Mouse (Mus musculus) adrenal gland, adult 8-10 months (tissue): ENCODE measurements at regions not wholly inside any gene's neighbourhood (a gene's known extent, or its start where the extent isn't known, plus 50 kb on each side); places are given as distances from the start of the nearest gene placed in this dataset.
A peak's percentile ranks its signal among the peaks of the same experiment; 100 is the strongest.
"Not testable (repeated sequence)": the region's sequence is repeated elsewhere in the genome, so short reads cannot be mapped to it uniquely, and the experiment has no call there.

ENCODE experiments used
- DNase-seq: peaks from one replicate; pipeline ENCODE4 v3.0.0; 2022

DNA sequence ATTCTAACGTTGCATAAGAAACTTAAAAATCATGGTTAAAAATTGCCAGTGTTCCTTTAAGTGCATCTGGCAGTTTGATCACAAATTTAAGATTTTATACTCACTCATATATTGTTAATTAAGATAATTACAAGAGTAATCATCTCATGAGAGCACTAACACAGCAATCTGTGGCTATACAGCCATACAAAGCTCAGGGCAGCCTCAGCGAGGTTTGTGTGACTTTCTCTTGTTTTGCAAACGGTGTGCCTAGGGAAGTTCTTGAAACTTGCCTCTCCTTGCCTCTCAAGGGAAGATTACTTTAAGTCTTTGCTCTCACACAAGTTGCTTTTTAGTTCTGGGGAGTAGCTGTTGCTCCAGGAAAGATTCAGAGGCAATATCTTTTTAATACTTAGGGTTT is 58.1 kb upstream of the Slc1a4 start:
- DNase-seq = no peak

DNA sequence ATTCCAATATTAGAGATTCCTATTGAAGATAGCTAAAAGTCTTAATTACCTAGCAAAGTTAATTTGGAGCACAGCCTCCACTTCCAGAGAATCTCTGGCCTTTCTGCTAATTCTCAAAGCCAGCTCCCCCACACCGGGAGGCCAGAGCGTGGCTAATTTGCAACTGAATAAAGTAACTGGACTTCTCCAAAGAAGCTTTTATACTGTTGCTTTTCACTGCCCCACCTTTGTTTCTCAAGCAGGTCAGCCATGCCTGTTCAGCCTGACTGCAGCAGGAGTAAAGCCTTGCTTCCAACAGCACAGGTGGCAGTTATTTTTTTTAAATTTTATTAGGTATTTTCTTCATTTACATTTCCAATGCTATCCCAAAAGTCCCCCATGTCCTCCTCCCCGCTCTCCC is 60.8 kb upstream of the Slc1a4 start:
- not testable (repeated sequence) for DNase-seq

DNA sequence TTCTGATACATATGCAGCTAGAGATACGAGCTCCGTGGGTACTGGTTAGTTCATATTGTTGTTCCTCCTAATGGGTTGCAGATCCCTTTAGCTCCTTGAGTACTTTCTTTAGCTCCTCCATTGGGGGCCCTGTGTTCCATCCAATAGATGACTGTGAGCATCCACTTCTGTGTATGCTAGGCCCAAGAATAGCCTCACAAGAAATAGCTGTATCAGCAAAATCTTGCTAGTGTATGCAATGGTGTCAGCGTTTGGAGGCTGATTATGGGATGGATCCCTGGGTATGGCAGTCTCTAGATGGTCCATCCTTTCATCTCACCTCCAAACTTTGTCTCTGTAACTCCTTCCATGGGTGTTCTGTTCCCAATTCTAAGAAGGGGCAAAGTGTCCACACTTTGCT is 61.3 kb upstream of the Slc1a4 start:
- DNase-seq = not testable (repeated sequence)

DNA sequence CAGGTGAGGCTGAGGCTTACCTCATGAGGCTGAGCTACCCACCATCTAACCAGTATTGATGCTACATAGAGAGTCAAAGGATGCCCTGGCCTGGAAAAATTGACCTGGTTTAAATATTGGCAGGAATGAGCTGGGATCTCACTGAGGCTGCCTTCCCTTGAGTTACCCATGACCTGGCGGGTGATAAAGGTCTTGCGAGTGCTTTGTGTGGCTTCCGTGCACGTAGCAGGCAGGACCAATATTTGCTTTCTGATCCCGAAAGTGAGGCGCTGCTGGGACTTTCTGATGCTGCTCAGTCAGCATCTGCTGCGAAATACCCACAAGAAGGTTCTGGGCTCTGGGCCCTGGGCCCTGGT is 63.3 kb upstream of the Slc1a4 start:
- DNase-seq = no peak

DNA sequence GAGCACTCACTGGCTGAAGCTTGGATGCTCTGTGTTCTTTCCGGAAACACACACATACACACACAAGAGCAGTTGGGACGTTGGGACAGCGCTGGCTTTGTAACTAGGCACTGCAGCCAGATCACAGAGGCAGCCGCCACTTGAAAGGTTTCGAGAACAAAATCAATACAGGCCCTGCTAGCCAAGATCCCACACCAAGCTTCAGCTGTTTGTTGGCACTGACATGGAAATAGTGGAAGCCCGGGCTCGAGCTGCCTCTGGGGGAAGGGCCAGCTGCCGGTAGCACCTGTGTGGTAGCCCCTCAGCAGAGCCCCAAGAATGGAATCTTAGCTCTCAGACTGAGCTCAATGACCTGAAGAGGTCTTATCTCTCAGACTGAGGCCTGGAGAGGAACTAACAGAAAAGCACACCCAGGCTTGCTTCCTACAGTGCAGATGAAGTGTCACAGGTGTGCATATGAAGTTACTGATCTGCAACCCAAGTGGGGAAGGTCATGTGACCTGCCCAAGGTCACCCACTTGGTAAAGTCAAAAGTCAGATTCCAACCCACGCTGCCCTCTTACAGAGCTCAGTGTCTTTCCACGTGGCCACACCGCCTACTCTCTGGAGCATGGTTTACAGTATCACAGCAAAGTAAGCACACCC is 63.8 kb upstream of the Slc1a4 start:
- no peak for DNase-seq

DNA sequence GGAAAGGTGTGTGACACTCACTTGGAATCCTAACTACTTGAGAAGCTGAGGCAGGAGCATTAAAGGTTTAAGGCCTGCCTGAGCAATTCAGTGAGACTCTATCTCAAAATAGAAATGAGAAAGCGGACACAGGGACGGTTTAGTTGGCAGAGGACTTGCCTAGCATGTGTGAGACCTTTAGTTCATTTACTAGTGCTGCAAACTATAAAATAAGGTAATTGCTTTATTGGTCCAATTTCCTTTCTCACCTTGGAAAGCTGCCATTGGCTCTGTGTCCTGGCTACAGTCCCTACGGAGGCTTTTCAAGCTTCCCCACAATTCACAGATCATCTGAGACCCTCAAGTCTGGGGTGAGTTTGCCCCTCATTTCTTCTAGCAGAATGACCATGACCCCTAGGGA is 64.4 kb upstream of the Slc1a4 start:
- no peak for DNase-seq

DNA sequence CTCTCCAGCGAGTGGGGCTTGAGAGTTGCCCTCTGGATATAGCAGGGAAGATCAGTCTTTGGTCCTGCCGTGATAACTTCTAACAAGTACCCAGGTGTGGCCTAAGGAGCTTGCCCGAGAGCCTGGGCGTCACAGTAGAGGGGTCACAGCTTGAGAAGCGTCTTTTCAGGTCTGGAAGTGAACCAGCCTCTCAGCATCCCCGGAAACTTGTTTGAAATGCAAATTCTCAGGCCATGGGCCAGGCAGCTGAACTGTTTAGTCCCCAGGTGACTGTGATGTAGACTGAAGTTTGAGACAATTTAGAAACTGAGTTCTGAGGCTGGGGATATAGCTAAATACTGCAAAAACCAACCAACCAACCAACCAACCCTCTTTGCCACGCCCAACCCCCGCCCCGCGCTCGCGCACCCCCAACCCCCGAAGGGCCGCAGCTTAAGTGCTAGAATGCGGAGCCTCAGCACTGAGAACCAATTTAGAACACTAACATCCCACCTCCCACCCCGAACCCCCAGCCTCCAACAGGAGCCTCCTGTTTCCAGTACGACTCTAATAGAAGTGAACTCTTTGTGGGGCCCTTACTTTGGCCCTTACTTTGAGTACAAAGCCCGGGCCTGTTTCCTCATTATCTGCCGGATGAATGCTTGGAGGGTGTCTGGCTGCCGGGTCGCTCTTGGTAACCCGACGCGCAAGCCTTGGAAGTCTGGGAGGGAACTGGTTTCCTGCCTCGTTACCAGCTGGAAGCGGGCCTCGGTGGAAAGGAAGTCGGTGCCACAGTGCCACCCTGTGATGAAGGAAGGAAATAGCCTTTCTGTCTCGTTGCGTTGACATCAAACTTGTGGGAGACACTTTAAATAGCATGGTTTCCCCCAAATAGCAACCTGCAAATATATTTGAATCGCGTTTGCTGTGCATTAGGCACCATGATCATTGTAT is 68.1 kb upstream of the Slc1a4 start:
- DNase-seq = peak; percentile 55

DNA sequence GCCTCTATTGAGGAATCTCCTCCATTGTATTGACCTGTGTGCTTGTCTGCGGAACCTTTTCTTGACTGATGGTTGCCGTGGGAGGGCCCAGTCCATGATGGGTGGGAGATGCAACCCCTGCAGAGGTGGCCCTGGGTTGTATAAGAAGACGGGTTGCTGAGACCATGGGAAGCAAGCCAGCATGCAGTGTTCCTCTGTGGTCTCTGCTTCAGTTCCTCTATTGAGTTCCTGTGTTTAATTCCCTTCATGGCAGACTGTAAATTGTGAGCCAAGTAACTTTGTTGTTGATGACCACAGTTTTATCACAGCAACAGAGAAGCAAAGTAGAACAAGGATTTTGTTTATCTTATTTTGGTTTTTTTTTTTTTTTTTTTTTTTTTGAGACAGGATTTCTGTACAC is 70.9 kb upstream of the Slc1a4 start:
- no peak for DNase-seq

DNA sequence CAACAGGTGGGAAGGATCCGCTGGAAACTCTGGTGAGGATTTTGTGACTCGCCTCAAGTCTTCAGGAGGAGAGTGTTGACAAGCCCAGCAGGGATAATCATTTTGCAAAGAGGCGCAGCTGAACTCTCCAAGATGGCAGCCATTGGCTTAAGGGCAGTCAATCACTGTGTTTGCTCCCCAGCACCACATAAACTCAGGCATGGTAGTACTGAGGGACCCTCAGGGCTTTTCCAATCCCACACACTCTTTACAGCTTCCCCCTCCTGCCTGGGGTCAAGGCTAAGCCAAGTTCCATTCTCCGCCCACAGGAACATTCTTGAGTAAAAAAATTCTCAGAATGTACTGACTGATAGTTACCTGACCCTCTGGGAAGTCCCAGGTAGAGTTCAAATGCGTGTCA is 72.0 kb upstream of the Slc1a4 start:
- DNase-seq = no peak

DNA sequence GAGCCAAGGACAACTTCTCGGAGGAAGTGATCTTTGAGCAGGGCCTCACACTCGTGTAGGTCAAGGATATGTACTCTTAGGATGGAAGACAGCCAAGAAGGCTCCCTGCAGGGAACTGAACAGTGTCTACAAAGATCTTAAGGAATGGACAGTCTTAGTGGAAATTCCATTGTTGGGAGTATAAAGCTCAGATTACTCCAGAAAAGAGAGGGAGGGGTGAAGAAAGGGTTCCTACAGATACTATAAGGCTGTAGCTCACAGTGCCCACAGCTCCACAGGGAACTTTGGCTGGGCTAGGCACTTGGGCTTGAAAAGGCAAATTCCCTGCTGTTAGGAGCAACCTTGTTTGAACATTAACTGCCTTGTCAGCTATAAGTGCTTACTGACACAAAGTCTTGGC is 85.6 kb upstream of the Slc1a4 start:
- no peak for DNase-seq

DNA sequence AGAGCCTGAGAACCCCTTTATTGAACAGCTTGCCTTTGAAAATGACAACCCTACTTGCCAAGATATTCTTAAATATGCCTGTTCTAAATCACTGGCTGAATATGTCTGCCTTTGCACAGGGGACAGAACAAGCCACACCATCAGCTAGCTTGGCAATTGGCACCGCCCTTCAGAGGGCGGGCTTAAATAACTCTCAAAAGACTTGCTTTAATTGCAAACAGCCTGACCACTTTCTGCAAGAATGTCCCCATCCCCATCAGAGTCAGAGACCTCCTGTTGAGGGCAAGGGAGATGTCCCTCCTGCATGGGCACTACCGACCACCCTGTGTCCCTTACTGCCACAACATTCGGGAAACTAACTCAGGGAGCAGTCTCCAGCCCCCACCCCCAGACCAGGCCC is 88.4 kb upstream of the Slc1a4 start:
- no peak for DNase-seq

DNA sequence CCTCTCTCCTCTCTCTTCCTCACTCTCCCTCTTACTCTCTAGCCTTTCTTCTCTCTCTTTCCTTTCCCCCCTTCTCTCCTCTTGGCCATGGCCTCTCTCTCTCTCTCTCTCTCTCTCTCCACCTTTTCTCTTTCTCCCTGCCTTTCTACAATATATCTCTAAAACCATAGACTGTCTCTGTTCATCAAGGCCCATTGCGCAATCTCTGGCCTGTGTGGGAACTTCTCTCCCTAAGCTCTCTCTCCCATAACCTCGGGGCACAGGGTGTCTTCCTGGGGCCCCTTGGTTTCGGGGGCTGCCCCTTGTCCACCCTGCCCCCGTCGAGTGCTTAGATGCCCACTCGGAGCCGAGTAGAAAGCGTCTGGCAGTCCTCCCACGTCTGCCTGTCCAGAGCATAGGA is 103.5 kb upstream of the Slc1a4 start:
- no peak for DNase-seq

DNA sequence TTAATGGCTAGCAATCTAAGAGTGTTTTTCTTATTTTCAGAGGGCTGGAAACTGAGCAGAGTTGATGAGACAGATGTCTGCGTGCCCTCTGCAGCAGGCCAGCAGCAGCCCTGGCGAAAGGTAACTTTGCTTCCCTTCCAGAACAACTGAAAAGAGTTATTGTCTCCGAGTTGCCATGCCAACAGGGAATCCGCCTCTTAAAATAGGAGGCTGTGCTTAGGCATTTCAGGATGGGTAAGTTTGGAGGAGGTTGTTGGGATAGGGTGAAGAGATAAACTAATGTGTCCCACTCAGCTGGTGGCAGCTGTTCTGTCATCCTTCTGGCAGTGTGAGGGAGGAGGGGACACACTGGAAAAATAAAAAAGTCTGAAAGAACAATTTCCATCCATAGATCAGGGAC is 100.6 kb upstream of the Sertad2 start:
- DNase-seq = no peak

DNA sequence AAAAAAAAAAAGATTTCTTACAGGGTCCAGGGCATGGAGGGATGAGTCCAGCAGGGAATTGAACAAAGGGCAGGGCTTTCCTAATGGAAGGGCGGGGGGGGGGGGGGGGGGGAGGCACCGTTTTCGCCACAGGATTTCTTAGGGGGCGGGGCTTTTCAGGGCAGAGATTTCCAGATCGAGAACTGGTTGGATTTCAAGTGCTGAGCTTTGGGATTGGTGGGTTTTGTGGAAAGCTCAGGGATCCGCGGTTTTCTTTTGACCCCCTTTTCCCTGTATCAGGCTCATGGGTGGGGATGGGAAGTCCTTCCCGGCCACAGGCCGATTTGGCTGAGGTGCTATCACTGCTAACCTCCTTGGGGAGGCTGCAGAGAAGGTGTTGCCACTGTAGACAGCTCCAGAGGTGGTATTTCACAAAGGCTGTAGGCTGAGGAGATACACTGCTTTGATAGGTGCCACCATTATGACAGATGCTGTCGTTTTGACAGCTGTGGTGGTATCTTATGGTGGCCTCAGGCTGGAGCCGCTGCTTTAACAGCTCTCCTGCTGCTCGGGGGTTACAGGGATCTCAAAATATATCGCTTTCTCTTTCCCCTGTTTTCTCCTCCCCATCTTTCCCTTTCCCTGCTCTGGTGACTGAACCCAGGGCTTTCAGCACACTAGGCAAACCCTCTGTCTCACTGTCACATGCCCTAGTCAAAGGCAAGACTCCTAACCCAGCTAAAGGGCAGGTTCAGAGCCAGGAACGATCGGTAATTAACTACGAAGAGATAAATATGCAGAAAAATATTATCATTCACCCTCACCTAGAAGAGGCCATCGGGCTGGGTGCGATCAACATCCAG is 97.8 kb upstream of the Sertad2 start:
- DNase-seq = no peak

DNA sequence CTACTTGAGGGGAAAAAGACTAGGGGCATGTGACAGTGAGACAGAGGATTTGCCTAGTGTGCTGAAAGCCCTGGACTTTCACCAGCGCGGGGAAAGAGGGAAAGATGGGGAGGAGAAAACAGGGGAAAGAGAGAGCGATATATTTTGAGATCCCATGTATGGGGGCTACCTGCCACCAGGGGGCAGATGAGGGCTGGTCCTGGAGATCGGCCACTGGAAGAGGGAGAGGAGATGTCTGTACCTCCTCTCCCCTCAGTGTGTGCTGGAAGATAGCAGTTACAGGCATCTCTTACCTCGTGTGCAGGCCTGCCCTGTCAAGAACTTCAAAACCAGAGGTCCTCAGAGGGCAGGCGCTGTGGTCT is 97.2 kb upstream of the Sertad2 start:
- peak; percentile 26 for DNase-seq

DNA sequence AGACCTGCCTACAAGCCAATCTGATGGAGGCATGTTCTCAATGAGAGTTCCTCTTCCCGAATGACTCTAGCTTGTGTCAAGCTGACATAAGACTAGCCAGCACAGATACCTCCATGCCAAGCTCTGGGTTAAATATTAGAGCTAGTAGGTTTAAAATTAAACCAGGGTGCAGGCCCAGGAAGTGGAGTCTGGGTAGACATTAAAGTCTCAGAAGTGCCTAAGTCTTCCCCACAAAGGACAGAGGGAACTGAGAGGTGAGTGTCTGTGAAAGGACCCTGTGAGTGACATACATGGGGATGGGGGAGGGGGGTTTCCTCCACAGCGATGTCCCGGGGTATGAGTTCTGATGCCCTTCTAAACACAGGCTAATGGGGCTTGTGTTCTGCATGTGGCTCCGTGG is 90.2 kb upstream of the Sertad2 start:
- DNase-seq = no peak

DNA sequence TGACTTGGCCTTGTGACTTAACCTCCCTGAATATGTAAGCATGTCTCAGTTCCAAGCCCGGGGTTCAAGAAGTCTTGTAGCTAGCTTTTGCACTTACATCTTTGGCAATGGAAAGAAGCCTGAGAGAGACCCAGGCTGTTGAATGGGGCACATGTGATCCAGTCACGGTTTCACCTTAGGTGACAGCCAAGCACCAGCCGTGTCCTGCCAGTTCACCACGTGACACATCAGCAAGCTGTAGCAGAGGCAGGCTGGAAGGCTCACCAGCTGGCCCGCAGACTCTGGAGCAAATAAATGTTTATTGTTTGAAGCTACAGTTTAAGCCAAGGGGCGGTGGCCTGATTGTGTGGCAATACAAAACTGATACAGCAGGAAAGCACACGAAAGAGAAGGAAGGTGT is 89.3 kb upstream of the Sertad2 start:
- DNase-seq = no peak

DNA sequence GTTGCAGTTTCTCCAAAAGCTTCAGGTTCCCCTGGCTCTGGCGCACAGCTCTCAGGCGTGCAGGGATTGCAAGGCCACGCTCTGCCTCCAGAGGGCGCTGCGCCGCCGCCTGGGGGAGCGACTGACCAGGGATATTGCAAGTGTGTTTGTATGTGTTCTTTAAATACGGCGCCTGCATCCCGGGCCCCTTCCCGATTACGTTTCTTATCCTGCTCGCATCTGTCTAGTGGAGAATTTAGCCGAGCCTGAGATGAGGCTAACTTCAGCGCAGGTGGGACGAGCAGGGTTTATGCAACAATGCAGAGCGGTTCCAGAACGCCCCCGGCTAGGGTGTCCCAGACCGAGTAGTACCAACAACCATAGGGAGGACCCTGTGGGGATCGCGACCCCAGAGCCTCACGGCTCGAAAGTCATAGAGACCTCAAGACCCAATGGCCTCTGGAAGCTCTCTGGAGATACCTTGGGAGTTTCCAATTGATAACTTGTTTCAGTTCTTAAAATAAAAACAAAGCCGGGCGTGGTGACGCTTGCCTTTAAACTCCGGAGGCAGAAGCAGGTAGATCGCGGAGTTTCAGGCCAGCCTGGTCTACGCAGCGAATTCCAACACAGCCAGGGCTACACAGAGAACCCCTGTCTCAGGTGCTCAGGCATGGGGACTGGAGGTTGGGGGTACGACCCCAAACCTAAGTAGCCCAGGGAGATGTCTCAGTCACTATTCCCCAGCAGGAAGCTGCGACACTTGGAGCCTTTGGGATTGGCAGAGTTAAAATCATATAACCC is 87.8 kb upstream of the Sertad2 start:
- peak; percentile 67 for DNase-seq

DNA sequence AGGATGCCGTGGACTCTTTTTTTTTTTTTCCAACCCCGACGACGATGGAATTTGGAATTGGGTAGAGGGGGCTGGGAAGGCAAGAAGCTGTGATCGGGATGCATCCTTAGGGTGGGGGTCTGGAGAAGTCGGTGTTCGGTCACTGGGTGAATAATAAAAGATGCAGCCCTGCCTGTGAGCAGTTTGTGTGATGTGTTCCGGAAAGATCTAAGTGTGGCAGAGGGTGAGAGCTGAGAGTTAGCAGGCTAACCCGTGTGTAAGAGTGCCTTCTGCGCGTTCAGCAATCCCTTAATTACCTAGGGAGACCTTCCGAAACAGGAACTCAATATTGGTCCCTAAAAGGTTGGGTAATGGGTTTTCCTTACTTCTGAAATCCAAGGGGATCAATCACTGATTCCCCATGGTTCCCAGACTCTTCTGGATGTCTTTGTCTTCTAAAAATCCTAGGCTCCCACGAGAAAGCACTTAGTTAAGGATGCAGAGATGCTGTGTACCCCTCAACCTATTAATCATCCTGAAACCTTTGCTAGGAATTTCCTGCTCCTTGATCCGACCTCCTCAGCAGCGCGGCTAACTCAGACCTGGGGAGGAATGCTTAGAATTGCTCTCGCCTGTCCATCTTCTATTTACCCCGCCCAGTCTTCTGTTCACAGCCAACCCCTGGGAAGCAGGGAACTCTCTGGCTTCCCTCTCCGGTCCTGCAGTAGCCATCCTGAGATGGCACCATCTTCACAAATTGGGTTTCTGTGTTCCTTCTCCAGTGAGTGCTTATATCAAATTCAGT is 87.0 kb upstream of the Sertad2 start:
- DNase-seq = no peak

DNA sequence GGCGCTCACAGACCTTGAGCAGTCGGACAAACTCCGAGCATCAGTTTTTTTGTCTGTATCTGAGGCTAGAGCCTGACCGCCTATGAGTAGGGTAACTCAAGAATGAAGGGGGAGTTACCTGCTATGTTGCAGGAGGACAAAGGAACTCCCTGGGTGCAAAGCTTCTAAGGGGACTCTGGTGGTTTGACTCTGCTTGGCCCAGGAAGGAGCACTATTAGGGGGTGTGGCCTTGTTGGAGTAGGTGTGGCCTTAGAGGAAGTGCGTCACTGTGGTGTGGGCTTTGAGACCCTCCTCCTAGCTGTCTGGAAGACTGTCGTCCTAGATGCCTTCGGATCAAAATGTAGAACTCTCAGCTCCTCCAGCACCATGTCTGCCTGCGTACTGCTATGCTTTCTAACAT is 83.9 kb upstream of the Sertad2 start:
- no peak for DNase-seq

DNA sequence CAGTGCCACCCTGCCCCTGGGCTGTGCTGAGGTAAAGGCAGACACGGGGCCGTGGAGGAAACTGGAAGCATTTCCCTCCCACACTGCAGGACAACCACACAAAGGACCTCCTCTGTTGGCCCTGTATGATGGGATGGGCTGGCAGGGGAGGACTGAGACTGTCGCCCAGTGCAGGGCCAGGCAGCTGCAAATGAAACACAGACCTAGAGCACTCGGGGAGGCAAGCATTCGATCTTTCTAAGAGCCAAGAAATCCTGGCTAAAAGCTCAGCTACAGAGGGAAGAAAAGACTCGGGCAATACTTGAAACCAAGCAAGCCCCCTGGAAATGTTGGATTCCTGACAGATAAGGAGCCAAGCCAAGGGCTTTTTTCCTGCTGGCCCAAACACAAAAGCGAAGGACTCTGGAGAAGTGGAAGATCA is 82.5 kb upstream of the Sertad2 start:
- DNase-seq = no peak

DNA sequence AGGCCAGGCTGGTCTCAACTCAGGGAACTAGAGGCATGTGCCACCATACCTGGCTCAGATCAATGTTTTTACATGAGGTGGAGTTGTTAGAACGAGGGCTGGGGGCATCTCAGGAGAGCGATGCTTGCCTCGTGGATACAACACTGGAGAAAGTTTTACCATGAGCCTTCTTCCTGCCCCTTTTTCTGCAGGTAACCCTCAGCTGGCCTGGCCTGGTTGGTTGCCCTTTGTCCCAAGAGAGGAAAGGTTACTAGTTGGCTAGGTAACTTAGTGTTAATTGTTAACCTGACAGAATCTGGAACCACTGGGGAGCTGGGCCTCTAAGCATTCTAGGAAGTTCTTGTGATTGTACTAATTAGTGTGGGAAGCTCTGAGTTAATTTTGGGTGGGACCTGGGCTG is 81.0 kb upstream of the Sertad2 start:
- no peak for DNase-seq
